Mouse (Mus musculus) subcutaneous adipose tissue, adult 2 months (tissue): ENCODE data around the gene Igsf3. TPM values are rescaled to one million over a fixed set of nuclear protein-coding genes. Genes with fewer than 3 reads are reported as not detected.

Experiments used
- polyA plus RNA-seq: library from polyadenylated mRNA; depleted of rRNA; stranded (reverse); fragments of >200 nt; gene quantifications from 2 replicates; pipeline ENCODE4 v1.2.3, GENCODE M21; 2012; ENCODE audit warnings: low replicate concordance; rRNA removed

Igsf3 gene
- polyA plus RNA-seq, result 2.7 and 13.6 TPM in 2 replicates

GRCm38 (mm10) chr3:101376538-101377247, at the start of gene Igsf3:
Gene Igsf3 (plus strand): TSS chr3:101377083.

Other genes with a start within 250 kb of the Igsf3 start
- 1.4 and 2.4 TPM in 2 replicates for gene Cd2, start 89.1 kb upstream of the Igsf3 start, polyA plus RNA-seq
- 65.3 and 380 TPM in 2 replicates for gene Atp1a1, start 227.6 kb downstream of the Igsf3 start, polyA plus RNA-seq